Mouse (Mus musculus) adrenal gland, adult 18-20 months (tissue): ENCODE measurements around the gene Pcnx. TPM values are rescaled to one million over a fixed set of nuclear protein-coding genes. Genes with fewer than 3 reads are reported as not detected.

Source experiments
- DNase-seq, 2 experiments: peaks; one replicate each; pipeline ENCODE4 v3.0.0; 2021 to 2022; ENCODE audit warnings: low spot score in 2 of 2
- total RNA-seq, 2 experiments: library from RNA; stranded (reverse); gene quantifications; 1 replicate in 1 of 2; 2 replicates in 1 of 2; pipeline ENCODE4 v1.2.3; 2021

The Pcnx gene
- total RNA-seq, 2 experiments from 2014 or later: 56.9 to 59.2 TPM

GRCm38 (mm10) chr12:81894311-81894710 lies 34.5 kb downstream of the Pcnx start:
- DNase-seq: no peak

- DNase-seq: no peak
These were observed 36.2 kb downstream of the Pcnx start for GRCm38 (mm10) chr12:81895986-81896385.

GRCm38 (mm10) chr12:81904456-81904855 lies 44.6 kb downstream of the Pcnx start:
- no peak for DNase-seq

DNA sequence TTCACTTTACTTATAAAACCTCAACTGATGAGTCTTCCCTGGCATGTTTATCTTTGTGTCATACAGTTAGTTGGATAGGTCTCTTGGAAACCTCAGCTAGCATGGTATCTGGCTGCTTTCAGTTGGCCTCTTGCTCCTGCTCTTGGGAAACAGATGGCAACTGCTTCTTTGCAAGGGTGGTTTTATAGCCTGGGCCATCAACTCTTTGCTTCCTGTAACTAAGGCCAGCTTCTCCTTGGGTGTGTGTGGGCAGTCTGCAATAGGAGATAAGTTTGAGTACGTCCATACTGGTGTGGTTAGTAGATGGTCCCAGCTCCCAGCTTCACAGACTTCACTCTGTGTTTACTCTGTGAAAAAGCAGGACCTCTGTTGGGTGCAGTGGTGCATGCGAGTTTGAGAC lies 46.0 kb downstream of the Pcnx start:
- DNase-seq: no peak

DNA sequence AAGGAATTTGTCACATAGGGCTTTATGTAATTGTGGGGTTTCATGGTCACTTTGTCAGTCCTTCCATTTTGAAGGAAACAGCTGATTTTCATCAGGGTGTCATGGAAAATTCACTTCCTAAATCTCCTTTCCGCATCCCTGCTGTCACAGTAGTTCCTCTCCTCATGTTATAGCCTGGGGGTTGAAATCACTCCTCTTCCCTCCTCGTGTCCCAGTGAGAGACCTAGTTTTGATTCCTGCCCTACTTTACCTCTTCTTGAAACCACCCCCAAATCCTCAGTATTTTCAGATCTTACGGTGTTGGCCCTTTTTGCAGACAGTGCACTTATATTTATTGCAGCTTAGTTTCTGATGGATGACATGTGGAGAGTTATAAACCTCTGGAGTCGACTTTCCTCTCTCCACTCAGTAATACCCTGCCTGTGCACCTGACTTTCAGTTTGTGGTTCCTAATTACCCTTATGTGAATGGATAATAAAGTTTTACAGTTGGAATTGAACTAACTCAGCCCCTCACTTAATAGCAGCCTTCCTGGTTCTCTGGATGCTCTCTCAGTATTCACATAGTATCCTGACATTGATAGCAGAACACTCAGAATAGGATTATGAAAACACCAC lies 48.0 kb downstream of the Pcnx start:
- DNase-seq: no peak

DNA sequence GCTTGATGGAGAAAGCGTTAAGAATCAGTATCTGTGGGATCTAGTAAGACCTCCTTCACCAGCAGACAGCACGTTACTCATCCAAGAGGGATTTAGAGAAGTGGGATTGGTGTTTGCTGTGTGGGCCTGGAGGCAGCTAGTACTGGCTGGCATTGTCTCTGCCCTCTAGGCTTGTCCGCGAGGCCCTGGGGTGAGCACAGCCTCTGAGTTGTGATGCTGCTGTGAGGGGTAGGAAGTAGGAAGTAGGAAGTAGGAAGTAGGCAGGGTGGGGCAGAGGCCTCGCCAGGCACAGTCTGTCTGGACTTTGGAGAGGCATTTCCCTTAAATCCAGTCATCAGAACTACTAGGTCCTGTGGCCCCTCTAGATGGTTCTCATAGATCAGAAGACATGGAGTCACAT lies 50.6 kb downstream of the Pcnx start:
- no peak for DNase-seq

DNA sequence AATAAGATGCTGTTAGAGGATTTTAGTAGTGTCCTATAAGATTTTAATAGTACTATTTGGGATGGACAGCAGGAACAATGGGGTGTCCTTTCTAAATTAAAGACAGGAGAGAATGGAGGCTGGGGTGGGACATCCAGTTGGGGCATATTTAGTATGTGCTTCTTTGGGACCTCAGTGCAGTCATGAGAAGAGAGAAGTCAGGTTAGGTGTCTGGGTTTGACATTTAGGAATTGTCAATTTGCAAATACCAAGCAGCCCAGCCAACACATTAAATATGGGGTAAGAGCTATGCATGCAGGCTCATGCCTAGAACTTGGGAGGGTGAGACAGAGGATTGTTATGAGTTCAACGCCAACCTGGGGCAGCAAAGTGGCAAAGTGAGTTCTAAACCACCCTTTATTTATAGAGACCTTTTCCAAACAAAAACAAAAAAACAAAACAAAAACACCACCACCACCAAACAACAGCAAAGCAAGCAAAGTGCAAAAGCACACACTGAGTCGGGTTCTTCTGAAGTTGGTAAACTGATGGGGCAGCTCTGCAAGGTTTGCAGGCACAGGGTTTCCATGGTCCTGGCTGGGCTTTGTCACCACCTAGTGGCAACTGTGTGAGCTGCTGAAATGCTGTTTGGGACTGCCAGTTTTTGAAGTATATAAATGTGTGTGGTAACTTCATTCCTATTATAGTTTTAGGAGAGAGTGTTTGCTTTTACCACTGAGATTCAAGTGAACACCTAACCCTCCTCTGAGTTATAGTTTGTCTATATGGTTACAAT lies 55.5 kb downstream of the Pcnx start:
- peak; percentile 69 to 73 for DNase-seq

GRCm38 (mm10) chr12:81918346-81918745 lies 58.5 kb downstream of the Pcnx start:
- DNase-seq: no peak

DNA sequence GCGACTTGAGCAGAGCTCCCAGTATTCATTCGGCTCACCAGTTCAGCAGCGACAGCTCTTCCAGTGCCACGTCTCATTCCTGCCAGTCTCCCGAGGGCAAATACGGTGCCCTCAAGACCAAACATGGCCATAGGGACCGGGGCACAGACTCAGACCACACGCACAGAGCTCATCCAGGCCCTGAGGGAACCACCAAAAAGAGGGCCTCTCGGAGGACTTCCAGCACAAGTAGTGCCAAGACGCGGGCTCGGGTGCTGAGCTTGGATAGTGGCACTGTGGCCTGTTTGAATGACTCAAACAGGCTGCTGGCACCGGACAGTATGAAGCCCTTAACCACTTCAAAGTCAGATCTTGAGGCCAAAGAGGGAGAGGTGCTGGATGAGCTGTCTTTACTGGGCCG lies 59.1 kb downstream of the Pcnx start:
- no peak for DNase-seq

DNA sequence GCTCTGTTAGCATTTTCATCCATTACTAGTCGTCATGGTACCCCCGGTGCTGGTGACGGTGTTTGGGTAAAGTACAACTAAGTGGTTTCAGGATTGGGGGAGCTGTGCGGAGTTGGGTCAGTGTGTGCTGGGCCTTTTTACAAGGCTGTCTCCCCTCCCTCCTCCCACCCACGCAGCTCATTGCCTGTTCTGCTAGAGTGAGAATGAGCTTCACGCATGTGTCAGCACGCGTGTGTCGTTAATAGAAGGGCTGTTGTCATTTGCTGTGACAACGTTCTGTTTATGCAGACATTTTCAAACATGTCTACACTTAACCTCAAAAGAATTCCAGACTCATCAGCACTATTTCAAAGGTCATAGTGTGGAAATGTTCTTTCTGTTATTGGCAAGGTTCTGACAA lies 60.2 kb downstream of the Pcnx start:
- DNase-seq: no peak

DNA sequence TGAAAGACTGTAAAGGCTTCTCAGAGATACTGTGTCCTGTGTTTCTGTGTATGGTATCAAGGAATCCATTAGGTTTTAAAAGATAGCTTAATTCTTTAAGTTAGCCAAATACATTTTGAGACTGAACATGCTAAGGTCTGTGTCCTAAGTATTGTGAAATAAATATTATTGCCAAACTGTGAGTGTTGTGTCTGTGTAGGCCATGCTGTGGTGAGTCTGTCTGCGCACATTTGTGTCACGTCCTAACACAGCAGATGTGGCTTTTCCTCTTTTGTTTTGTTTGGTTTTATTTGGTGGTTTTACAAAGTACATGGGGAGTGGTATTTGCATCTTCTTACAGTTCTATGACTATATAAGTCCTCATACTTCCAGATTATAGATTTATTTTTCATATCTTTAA lies 60.8 kb downstream of the Pcnx start:
- no peak for DNase-seq

DNA sequence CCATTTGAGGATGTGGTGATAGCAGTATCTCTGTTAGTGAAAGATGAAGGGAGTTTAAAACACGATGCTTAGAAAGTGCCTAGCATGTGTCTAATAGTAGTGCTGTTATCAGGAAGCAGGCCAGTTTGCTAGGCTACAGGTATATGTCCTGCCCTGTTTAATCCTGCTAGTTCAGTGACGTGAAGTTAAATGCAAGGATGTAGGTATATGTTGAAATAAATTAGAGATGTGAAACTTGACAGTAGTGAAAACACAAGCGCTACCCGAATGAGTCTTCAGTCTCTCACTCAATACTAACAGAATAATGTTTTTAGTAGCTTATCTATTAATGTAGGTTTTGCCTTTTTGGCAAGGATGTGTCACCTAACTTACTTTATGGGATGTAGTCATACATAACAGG lies 62.0 kb downstream of the Pcnx start:
- no peak for DNase-seq

DNA sequence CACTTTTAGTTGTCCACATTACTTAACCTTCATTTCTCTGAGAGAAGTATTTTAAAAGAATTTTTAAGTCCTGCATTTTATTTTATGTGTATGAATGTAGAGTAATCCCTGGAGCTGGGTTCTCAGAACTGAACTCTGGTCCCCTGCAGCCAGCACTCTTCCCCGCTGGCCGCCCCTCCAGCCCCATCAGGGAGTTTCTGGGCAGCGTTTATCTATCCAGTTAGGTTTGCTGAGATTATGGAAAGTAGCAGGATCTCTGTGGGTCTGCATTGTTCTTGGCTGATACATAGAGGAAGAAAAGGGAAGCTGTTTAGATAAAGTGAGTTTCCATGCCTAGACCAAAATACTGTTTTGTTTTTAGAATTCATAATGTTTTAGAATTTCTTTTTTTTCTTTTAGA lies 63.0 kb downstream of the Pcnx start:
- DNase-seq: no peak

DNA sequence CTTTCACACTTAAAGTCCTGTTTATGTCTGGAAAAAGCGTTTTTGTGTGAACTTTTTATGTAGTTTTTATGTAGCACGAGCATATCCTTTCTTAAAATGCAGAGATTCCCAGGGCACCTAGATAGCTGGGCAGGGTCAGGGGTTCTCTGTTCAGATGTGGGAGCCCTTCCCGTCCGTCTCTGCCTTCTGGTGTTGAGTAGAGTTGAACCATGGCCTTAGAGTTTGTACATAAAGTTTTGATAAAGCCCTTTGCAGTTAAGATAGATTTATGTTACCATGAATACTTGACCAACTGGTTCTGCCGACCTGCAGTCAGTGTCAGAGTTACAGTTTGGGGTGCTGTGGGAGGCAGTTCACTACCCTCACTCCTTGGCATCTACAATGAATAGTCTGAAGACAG lies 67.3 kb downstream of the Pcnx start:
- DNase-seq: no peak

DNA sequence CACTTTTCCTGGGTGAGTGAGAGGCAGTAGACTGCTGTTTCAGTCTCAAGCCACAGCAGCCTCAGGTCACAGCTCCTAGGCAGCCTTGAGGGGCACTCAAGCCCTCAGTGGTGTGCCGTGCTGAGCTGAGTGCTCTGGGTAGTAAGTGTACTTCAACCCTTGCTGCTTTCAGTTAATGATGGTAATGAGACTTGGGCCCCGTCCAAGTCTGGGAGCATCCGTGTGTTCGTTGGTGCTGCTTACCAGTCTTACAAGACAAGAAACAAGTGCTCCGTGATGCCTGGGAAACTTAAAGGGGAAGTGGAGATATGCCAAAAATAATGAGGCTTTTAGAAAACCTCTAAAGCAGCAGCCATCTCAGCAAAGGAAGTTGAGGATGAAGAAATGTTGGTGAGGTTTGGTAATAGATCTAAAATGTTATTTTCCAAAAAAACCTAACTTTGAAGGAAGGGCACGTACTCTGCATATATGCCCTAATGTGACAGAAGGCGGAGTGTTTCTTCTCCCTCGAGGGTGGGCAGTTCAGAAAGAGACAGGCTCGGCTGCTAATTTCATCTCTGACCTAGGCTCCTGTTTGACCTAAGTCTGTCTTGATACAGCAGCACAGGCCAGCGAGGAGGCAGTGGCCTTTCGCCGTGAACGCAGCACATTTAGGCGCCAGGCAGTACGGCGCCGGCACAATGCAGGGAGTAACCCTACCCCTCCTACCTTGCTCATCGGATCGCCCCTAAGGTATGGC lies 68.0 kb downstream of the Pcnx start:
- DNase-seq: no peak

- no peak for DNase-seq
These were observed 68.6 kb downstream of the Pcnx start for GRCm38 (mm10) chr12:81928382-81928770.

DNA sequence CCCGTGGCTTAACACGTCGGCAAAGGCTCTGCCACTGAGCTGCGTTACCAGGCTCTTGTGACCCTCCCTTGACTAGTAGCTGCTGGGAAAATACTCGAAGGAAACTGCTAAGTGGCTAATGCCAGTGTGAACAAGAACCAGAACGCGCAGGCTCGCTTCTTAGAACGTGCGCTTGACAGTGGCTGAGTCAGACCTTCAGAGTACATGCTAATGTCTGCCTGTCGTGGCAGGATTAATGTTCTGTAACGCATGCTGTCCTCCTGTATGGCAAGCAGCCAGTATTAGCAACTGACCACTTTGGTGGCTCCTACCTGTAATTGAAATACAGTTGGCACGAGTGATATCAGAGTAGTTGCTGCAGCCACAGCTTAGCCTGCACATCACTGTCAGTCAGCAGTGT lies 72.2 kb downstream of the Pcnx start:
- no peak for DNase-seq

DNA sequence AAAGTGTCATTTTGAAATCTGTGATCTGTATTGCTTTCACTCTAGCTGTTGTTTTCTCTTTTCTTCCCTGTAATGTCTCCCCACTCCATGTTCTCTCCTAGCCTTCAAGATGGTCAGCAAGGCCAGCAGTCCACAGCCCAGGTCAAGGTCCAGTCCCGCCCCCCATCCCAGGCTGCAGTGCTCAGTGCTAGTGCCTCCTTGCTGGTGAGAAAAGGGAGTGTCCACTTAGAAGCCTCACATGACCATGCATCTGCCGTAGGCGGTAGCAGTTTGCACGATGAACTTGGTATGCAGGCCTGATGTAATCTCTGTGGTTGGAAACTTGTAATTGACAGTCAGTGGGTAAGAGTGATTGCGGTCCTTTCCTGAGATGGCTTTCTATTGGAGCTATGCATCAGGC lies 73.6 kb downstream of the Pcnx start:
- no peak for DNase-seq

- DNase-seq: no peak
These were observed 74.7 kb downstream of the Pcnx start for GRCm38 (mm10) chr12:81934510-81934909.

GRCm38 (mm10) chr12:81936066-81936465 lies 76.2 kb downstream of the Pcnx start:
- no peak for DNase-seq

DNA sequence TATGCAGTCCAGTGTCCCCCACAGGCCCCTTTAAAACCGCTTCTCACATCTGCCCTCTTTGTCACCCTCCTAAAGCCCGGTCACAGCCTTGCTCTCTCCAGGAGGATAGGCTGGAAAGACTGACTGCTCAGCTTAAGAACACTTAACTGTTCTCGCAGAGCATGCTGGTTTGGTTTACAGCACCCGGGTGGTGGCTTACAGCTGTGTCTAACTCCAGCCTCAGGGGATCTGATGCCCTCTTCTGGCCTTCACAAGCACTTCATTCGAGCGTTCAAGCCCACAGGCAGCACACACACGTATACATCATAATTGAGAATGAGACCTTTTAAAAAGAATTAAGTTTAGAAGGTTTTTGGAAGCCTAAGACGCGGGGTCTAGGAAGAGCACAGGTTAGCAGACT lies 81.4 kb downstream of the Pcnx start:
- DNase-seq: no peak

DNA sequence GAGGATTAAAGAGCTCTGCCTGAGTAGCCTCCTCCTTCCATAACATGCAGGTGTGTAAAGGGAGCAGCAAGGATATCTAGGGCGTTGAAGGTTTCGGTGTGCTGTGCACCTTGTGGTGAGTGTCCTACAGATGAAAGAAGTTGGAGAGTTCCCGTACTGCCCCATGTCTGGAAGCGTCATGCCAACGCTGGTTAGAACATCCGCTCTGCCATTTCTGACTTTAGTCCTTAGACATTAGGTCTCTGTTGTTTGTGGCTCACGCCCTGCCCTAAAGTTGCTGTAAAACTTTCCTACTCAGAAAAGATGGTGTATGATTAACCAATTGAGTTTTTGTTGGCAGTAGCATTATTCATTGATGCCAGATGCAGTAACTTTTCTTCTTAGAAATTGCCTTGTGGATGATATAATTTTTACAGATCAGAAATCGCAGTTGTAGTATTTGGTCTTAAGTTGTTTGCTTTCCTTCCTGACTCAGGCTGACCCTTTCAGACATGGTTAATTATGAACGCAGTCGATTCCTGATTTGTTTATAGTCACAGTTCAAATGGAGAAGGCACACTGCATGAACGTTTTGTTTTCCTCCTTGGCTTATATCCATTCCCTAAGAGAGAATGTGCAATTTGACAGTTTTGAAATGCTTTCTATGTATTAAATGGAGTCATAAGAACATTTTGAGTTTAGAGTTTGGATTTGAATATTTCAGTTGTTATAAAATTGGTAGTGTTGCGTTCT lies 83.7 kb downstream of the Pcnx start:
- no peak for DNase-seq
